Mouse (Mus musculus): ENCODE data around the gene Cryzl2. TPM values are rescaled to one million over a fixed set of nuclear protein-coding genes. Genes with fewer than 3 reads are reported as not detected.

Cryzl2 gene
- polyA plus RNA-seq, 1 experiment: 0.09 TPM

- no peaks in the 10 kb centered on the region for H3K79me2 ChIP-seq (ENCODE audit: control insufficient read depth, insufficient read depth)
- H3K4me3 ChIP-seq (ENCODE audit: insufficient read depth, poor library complexity, severe bottlenecking): no peak overlapping the region
- H3K27me3 ChIP-seq (ENCODE audit: control insufficient read depth, insufficient read depth, insufficient read length): no peaks in the 10 kb centered on the region
- H3ac ChIP-seq (ENCODE audit: control insufficient read depth, insufficient read length, low read depth): no peak overlapping the region
- TF ChIP-seq USF1 (IDR thresholded peaks at IDR 0.05; ENCODE audit: low read depth) (no peak), CTCF (IDR thresholded peaks at IDR 0.05; ENCODE audit: control insufficient read depth, insufficient read depth, insufficient read length) (no peak)
- H3K36me3 ChIP-seq (ENCODE audit: control insufficient read depth, insufficient read depth): no peaks in the 10 kb centered on the region
- H3K79me3 ChIP-seq (ENCODE audit: low read depth): no peaks in the 10 kb centered on the region
Measured at GRCm38 (mm10) chr1:157535571-157535970, 77.2 kb downstream of the Cryzl2 start.

GRCm38 (mm10) chr1:157536471-157536870, 78.1 kb downstream of the Cryzl2 start:
- no peak overlapping the region for H3K4me3 ChIP-seq (ENCODE audit: insufficient read depth, poor library complexity, severe bottlenecking)
- H3K36me3 ChIP-seq (ENCODE audit: control insufficient read depth, insufficient read depth): no peaks in the 10 kb centered on the region

GRCm38 (mm10) chr1:157537636-157538035, 79.3 kb downstream of the Cryzl2 start:
- H3K4me3 ChIP-seq (ENCODE audit: insufficient read depth, poor library complexity, severe bottlenecking): no peak overlapping the region
- H3K79me3 ChIP-seq (ENCODE audit: low read depth): no peaks in the 10 kb centered on the region
- no peaks in the 10 kb centered on the region for H3K27me3 ChIP-seq (ENCODE audit: control insufficient read depth, insufficient read depth, insufficient read length)
- TF ChIP-seq MAX (IDR thresholded peaks at IDR 0.05) (no peak), USF1 (IDR thresholded peaks at IDR 0.05; ENCODE audit: low read depth) (no peak), FOSL1 (IDR thresholded peaks at IDR 0.05; ENCODE audit: insufficient read depth, low read length, poor library complexity, severe bottlenecking) (no peak), CTCF (IDR thresholded peaks at IDR 0.05; ENCODE audit: control insufficient read depth, insufficient read depth, insufficient read length) (no peak), MYOG (IDR thresholded peaks at IDR 0.05; ENCODE audit: control insufficient read depth, extremely low read depth, insufficient read length) (no peak), CEBPB (IDR thresholded peaks at IDR 0.05; ENCODE audit: low read depth) (no peak), MYOD1 (IDR thresholded peaks at IDR 0.05; ENCODE audit: control insufficient read depth, insufficient read length, low read depth) (no peak)
- no peak overlapping the region for H3ac ChIP-seq (ENCODE audit: control insufficient read depth, insufficient read length, low read depth)
- H3K36me3 ChIP-seq (ENCODE audit: control insufficient read depth, insufficient read depth): no peaks in the 10 kb centered on the region
- no peaks in the 10 kb centered on the region for H3K79me2 ChIP-seq (ENCODE audit: control insufficient read depth, insufficient read depth)

More at GRCm38 (mm10) chr1:157536471-157536870, 78.1 kb downstream of the Cryzl2 start:
- Histone ChIP-seq H3K27me3 (ENCODE audit: control insufficient read depth, insufficient read depth, insufficient read length) (no peaks in the 10 kb centered on the region), H3K79me3 (ENCODE audit: low read depth) (no peaks in the 10 kb centered on the region), H3ac (ENCODE audit: control insufficient read depth, insufficient read length, low read depth) (no peak overlapping the region), H3K79me2 (ENCODE audit: control insufficient read depth, insufficient read depth) (no peaks in the 10 kb centered on the region)
- no peak for TF ChIP-seq MYOD1 (IDR thresholded peaks at IDR 0.05; ENCODE audit: control insufficient read depth, insufficient read length, low read depth)
- TF ChIP-seq CTCF (IDR thresholded peaks at IDR 0.05; ENCODE audit: control insufficient read depth, insufficient read depth, insufficient read length): peak; percentile 12

Other genes with a start within 250 kb of the Cryzl2 start
- 3.0 TPM for gene Rasal2, start 46.0 kb upstream of the Cryzl2 start, polyA plus RNA-seq (2012; fragmentation: generic; extraction: Trizol)
- 2.8 TPM for gene Sec16b, start 48.2 kb downstream of the Cryzl2 start, polyA plus RNA-seq (2012; fragmentation: generic; extraction: Trizol)

Data from C2C12 (cell line).